Mouse (Mus musculus): ENCODE data around the gene Actn4. TPM values are rescaled to one million over a fixed set of nuclear protein-coding genes. Genes with fewer than 3 reads are reported as not detected.

The Actn4 gene
- total and polyA plus RNA-seq, 2 experiments from 2014 or later: 71.2 to 103 TPM

DNA sequence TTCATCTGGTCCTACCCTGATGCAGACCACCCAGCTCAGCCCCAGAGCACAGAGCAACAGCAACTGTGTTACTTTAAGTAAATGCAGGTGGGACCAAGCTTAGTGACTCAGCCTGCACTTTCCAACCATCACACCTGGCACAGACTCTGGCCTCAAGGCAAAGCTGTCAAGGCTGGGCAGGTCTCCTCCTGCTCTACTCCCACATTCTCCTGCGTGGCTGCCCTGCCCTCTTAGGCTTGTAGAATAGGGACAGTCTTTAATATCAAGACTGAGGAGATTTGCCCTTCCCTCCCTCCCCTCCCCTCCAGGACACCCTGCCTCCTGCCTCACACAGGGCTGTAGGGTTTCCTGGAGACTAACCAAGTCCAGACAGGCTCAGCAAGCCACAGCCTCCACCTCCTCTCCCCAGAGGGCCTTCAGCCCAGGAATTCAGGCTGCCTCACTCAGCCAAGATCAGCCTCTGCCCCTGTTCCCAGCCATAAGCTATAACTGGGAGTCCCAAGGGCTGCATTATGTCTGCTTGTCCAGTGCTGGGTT is 112.4 kb downstream of the Actn4 start:
- H3K4me2 ChIP-seq (ENCODE audit: low read depth): no peak overlapping the region
- H3K27ac ChIP-seq (ENCODE audit: low read depth, low read length): no peak overlapping the region
- H3K27me3 ChIP-seq (ENCODE audit: insufficient read depth, low read length): no peaks in the 10 kb centered on the region
- DNase-seq (no peak), ATAC-seq (no peak)
- TF ChIP-seq CTCF (IDR thresholded peaks at IDR 0.05; ENCODE audit: low read depth): no peak
- H3K9ac ChIP-seq: no peak overlapping the region
- H3K4me1 ChIP-seq (ENCODE audit: insufficient read depth): no peaks in the 10 kb centered on the region
- no peaks in the 10 kb centered on the region for H3K9me3 ChIP-seq (ENCODE audit: low read length)
- no peak overlapping the region for H3K4me3 ChIP-seq (ENCODE audit: low read depth, low read length)
- WGBS: 43% methylated on average over 1 of the region's 1 CpGs
- no peaks in the 10 kb centered on the region for H3K36me3 ChIP-seq (ENCODE audit: insufficient read depth)

GRCm38 (mm10) chr7:28847273-28847672 is 114.9 kb downstream of the Actn4 start:
- H3K36me3 ChIP-seq (ENCODE audit: insufficient read depth): no peaks in the 10 kb centered on the region
- no peak overlapping the region for H3K4me2 ChIP-seq (ENCODE audit: low read depth)
- H3K9ac ChIP-seq: no peak overlapping the region
- no peaks in the 10 kb centered on the region for H3K4me1 ChIP-seq (ENCODE audit: insufficient read depth)
- H3K4me3 ChIP-seq (ENCODE audit: low read depth, low read length): no peak overlapping the region
- ATAC-seq (no peak), DNase-seq (no peak)
- TF ChIP-seq CTCF (IDR thresholded peaks at IDR 0.05; ENCODE audit: low read depth): no peak
- H3K9me3 ChIP-seq (ENCODE audit: low read length): no peaks in the 10 kb centered on the region
- WGBS: 81% methylated on average over 1 of the region's 1 CpGs
- no peaks in the 10 kb centered on the region for H3K27me3 ChIP-seq (ENCODE audit: insufficient read depth, low read length)
- H3K27ac ChIP-seq (ENCODE audit: low read depth, low read length): no peak overlapping the region

Other genes starting within 250 kb of the Actn4 start
- gene Fbxo17, start 245.5 kb downstream of the Actn4 start, total RNA-seq (2014; rRNA removed): 2.8 and 4.6 TPM in 2 replicates
- gene Fbxo17, start 245.5 kb downstream of the Actn4 start, polyA plus RNA-seq (2015; fragmentation: Nextera tagmentation; extraction: Ambion mirVana): 4.2 and 4.5 TPM in 2 replicates
- gene Mrps12, start 220.5 kb downstream of the Actn4 start, total RNA-seq (2014; rRNA removed): 48.6 and 78.0 TPM in 2 replicates
- gene Mrps12, start 220.5 kb downstream of the Actn4 start, polyA plus RNA-seq (2015; fragmentation: Nextera tagmentation; extraction: Ambion mirVana): 101 and 119 TPM in 2 replicates
- gene Sars2, start 220.3 kb downstream of the Actn4 start, total RNA-seq (2014; rRNA removed): 12.6 and 15.1 TPM in 2 replicates
- gene Sars2, start 220.3 kb downstream of the Actn4 start, polyA plus RNA-seq (2015; fragmentation: Nextera tagmentation; extraction: Ambion mirVana): 14.3 and 16.1 TPM in 2 replicates
- not detected in 2 replicates for gene Ccer2, start 206.2 kb downstream of the Actn4 start, total RNA-seq (2014; rRNA removed)
- gene Ccer2, start 206.2 kb downstream of the Actn4 start, polyA plus RNA-seq (2015; fragmentation: Nextera tagmentation; extraction: Ambion mirVana): 0.59 and 0.98 TPM in 2 replicates
- gene Sirt2, start 195.6 kb downstream of the Actn4 start, total RNA-seq (2014; rRNA removed): 49.6 and 58.1 TPM in 2 replicates
- 105 and 106 TPM in 2 replicates for gene Sirt2, start 195.6 kb downstream of the Actn4 start, polyA plus RNA-seq (2015; fragmentation: Nextera tagmentation; extraction: Ambion mirVana)
- gene Nfkbib, start 194.8 kb downstream of the Actn4 start, total RNA-seq (2014; rRNA removed): 18.0 and 19.2 TPM in 2 replicates
- gene Nfkbib, start 194.8 kb downstream of the Actn4 start, polyA plus RNA-seq (2015; fragmentation: Nextera tagmentation; extraction: Ambion mirVana): 59.8 and 75.4 TPM in 2 replicates
- gene Rinl, start 173.4 kb downstream of the Actn4 start, total RNA-seq (2014; rRNA removed): 2.1 and 2.2 TPM in 2 replicates
- 1.6 TPM in 2 replicates for gene Rinl, start 173.4 kb downstream of the Actn4 start, polyA plus RNA-seq (2015; fragmentation: Nextera tagmentation; extraction: Ambion mirVana)
- 261 and 264 TPM in 2 replicates for gene Hnrnpl, start 153.8 kb downstream of the Actn4 start, total RNA-seq (2014; rRNA removed)
- gene Hnrnpl, start 153.8 kb downstream of the Actn4 start, polyA plus RNA-seq (2015; fragmentation: Nextera tagmentation; extraction: Ambion mirVana): 172 TPM in 2 replicates
- gene Ech1, start 137.1 kb downstream of the Actn4 start, total RNA-seq (2014; rRNA removed): 79.6 and 88.3 TPM in 2 replicates
- 101 and 110 TPM in 2 replicates for gene Ech1, start 137.1 kb downstream of the Actn4 start, polyA plus RNA-seq (2015; fragmentation: Nextera tagmentation; extraction: Ambion mirVana)
- gene Lgals4, start 128.5 kb downstream of the Actn4 start, total RNA-seq (2014; rRNA removed): 2.4 and 5.2 TPM in 2 replicates
- 3.3 and 3.5 TPM in 2 replicates for gene Lgals4, start 128.5 kb downstream of the Actn4 start, polyA plus RNA-seq (2015; fragmentation: Nextera tagmentation; extraction: Ambion mirVana)
- gene Lgals7, start 98.5 kb downstream of the Actn4 start, total RNA-seq (2014; rRNA removed): 2.8 and 10.4 TPM in 2 replicates
- gene Lgals7, start 98.5 kb downstream of the Actn4 start, polyA plus RNA-seq (2015; fragmentation: Nextera tagmentation; extraction: Ambion mirVana): 3.5 and 3.8 TPM in 2 replicates
- not detected in 2 replicates for gene Capn12, start 80.9 kb downstream of the Actn4 start, total RNA-seq (2014; rRNA removed)
- 0.09 and 0.27 TPM in 2 replicates for gene Capn12, start 80.9 kb downstream of the Actn4 start, polyA plus RNA-seq (2015; fragmentation: Nextera tagmentation; extraction: Ambion mirVana)
- gene Eif3k, start 19.5 kb upstream of the Actn4 start, total RNA-seq (2014; rRNA removed): 360 and 399 TPM in 2 replicates
- gene Eif3k, start 19.5 kb upstream of the Actn4 start, polyA plus RNA-seq (2015; fragmentation: Nextera tagmentation; extraction: Ambion mirVana): 318 and 368 TPM in 2 replicates
- 3.6 and 8.9 TPM in 2 replicates for gene Map4k1, start 19.7 kb upstream of the Actn4 start, total RNA-seq (2014; rRNA removed)
- 18.8 and 18.9 TPM in 2 replicates for gene Map4k1, start 19.7 kb upstream of the Actn4 start, polyA plus RNA-seq (2015; fragmentation: Nextera tagmentation; extraction: Ambion mirVana)
- 4.6 and 6.7 TPM in 2 replicates for gene Ryr1, start 162.8 kb upstream of the Actn4 start, total RNA-seq (2014; rRNA removed)
- gene Ryr1, start 162.8 kb upstream of the Actn4 start, polyA plus RNA-seq (2015; fragmentation: Nextera tagmentation; extraction: Ambion mirVana): 4.2 and 8.8 TPM in 2 replicates
- gene Rasgrp4, start 172.5 kb upstream of the Actn4 start, total RNA-seq (2014; rRNA removed): 1.8 and 4.0 TPM in 2 replicates
- 0.84 and 1.3 TPM in 2 replicates for gene Rasgrp4, start 172.5 kb upstream of the Actn4 start, polyA plus RNA-seq (2015; fragmentation: Nextera tagmentation; extraction: Ambion mirVana)
- 15.9 and 23.5 TPM in 2 replicates for gene Fam98c, start 193.9 kb upstream of the Actn4 start, total RNA-seq (2014; rRNA removed)
- gene Fam98c, start 193.9 kb upstream of the Actn4 start, polyA plus RNA-seq (2015; fragmentation: Nextera tagmentation; extraction: Ambion mirVana): 24.7 and 25.3 TPM in 2 replicates
- gene Ggn, start 207.9 kb upstream of the Actn4 start, total RNA-seq (2014; rRNA removed): 0.67 and 0.77 TPM in 2 replicates
- 0.39 and 0.40 TPM in 2 replicates for gene Ggn, start 207.9 kb upstream of the Actn4 start, polyA plus RNA-seq (2015; fragmentation: Nextera tagmentation; extraction: Ambion mirVana)
- 19.0 and 29.0 TPM in 2 replicates for gene Spred3, start 208.1 kb upstream of the Actn4 start, total RNA-seq (2014; rRNA removed)
- gene Spred3, start 208.1 kb upstream of the Actn4 start, polyA plus RNA-seq (2015; fragmentation: Nextera tagmentation; extraction: Ambion mirVana): 4.7 and 6.8 TPM in 2 replicates
- gene Psmd8, start 218.4 kb upstream of the Actn4 start, total RNA-seq (2014; rRNA removed): 245 and 253 TPM in 2 replicates
- 292 and 338 TPM in 2 replicates for gene Psmd8, start 218.4 kb upstream of the Actn4 start, polyA plus RNA-seq (2015; fragmentation: Nextera tagmentation; extraction: Ambion mirVana)

All from forebrain, postnatal 0 days (tissue).